ENCODE assay signal across 8 mouse cellular contexts in the genomic region with DNA sequence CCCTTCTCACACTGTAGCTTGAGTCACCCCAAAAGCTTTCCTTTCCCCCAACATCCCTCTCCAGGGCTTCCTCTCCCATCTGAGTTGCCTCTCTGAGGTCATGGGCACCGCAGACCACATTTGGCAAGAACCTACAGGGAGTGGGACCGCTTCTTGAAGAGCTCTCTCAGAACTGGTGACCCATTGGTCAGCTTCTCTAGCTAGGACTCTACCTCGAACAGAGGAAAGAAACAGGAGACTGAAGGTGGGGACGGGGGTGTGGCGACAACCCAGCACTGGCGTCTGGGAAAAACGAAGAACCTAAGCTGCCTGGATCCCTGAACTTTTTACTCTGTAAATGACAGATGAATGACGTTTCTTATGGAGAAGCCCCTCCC. TPM values are rescaled to one million over a fixed set of nuclear protein-coding genes. Genes with fewer than 3 reads are reported as not detected.
DNase-seq lines count a peak whose midpoint lies in the region; ATAC-seq and TF ChIP-seq lines count a peak whose summit lies in the region.

No protein-coding gene starts in this region.

- H3K4me1 ChIP-seq in lung, embryonic 15.5 days, result peaks cover 36% of the 10 kb centered on the region
- H3K4me1 ChIP-seq in lung, adult 2 months (ENCODE audit: control insufficient read depth, insufficient read depth, low read length), result peaks cover 12% of the 10 kb centered on the region
- H3K4me1 ChIP-seq in embryonic fibroblast, embryonic 13.5 days (ENCODE audit: control insufficient read depth, insufficient read depth, low read length), result peaks cover 12% of the 10 kb centered on the region; the same call in 1 of the 2 replicates
- peaks cover 17% of the 10 kb centered on the region for H3K4me1 ChIP-seq in limb, embryonic 14.5 days (ENCODE audit: control insufficient read depth, insufficient read depth, low read length)
- peaks cover 13% of the 10 kb centered on the region for H3K4me1 ChIP-seq in olfactory bulb, adult 2 months (ENCODE audit: control insufficient read depth, insufficient read depth, low read length)

- no peaks in the 10 kb centered on the region for H3K9me3 ChIP-seq in lung, embryonic 15.5 days
- H3K9me3 ChIP-seq in limb, embryonic 14.5 days (ENCODE audit: control insufficient read depth, low read length), result no peaks in the 10 kb centered on the region

- WGBS in lung, embryonic 15.5 days, result 7% methylated on average over 8 of the region's 8 CpGs
- 7% methylated on average over 8 of the region's 8 CpGs for WGBS in lung, adult 2 months
- 13% methylated on average over 8 of the region's 8 CpGs for WGBS in limb, embryonic 14.5 days
- 23% methylated on average over 8 of the region's 8 CpGs for WGBS in olfactory bulb, adult 2 months

- peak overlapping the region; percentile 22; the same call in 1 of the 2 replicates for H3K9ac ChIP-seq in lung, embryonic 15.5 days
- peak overlapping the region; percentile 32 for H3K9ac ChIP-seq in limb, embryonic 14.5 days (ENCODE audit: low read depth, low read length, severe bottlenecking)

- no peak for TF ChIP-seq CTCF in lung, adult 2 months (IDR thresholded peaks at IDR 0.05; ENCODE audit: insufficient read depth, low read length)
- no peak for TF ChIP-seq CTCF in embryonic fibroblast, embryonic 13.5 days (IDR thresholded peaks at IDR 0.05; ENCODE audit: borderline replicate concordance, insufficient read depth, low read length)
- no peak for TF ChIP-seq CTCF in olfactory bulb, adult 2 months (IDR thresholded peaks at IDR 0.05; ENCODE audit: insufficient read depth, low read depth, low read length)

- no peak for DNase-seq in lung, adult 2 months
- no peak for DNase-seq in limb, embryonic 14.5 days (ENCODE audit: low spot score)
- DNase-seq in layer of hippocampus, postnatal 10 days (ENCODE audit: low spot score in 2 of 2), result no peak
- DNase-seq in kidney, adult 18-20 months, result no peak
- DNase-seq in lung, postnatal 4 days, result no peak

- ATAC-seq in lung, embryonic 15.5 days (ENCODE audit: borderline replicate concordance, extremely low read depth, low FRiP score, low TSS enrichment), result no peak
- no peak for ATAC-seq in limb, embryonic 14.5 days (ENCODE audit: low FRiP score, low read depth)

- no peak; the same call in 1 of the 2 replicates for TF ChIP-seq POLR2A in lung, adult 2 months (IDR thresholded peaks at IDR 0.05; ENCODE audit: borderline replicate concordance, extremely low read depth, low read depth, low read length)
- 0 out of 2 replicates have a peak, but pooled peaks have one; percentile 8 for TF ChIP-seq POLR2A in embryonic fibroblast, embryonic 13.5 days (IDR thresholded peaks at IDR 0.05; ENCODE audit: low read depth, low read length)
- TF ChIP-seq POLR2A in limb, embryonic 14.5 days (IDR thresholded peaks at IDR 0.05; ENCODE audit: borderline replicate concordance, extremely low read depth, insufficient read depth, insufficient read length), result no peak
- TF ChIP-seq POLR2A in olfactory bulb, adult 2 months (IDR thresholded peaks at IDR 0.05; ENCODE audit: insufficient read depth, low read depth, low read length), result no peak

- H3K27me3 ChIP-seq in lung, embryonic 15.5 days, result no peaks in the 10 kb centered on the region
- H3K27me3 ChIP-seq in limb, embryonic 14.5 days (ENCODE audit: control insufficient read depth, insufficient read depth, low read length), result no peaks in the 10 kb centered on the region

- peak overlapping the region; percentile 70 for H3K4me2 ChIP-seq in lung, embryonic 15.5 days
- H3K4me2 ChIP-seq in limb, embryonic 14.5 days (replicated peaks; ENCODE audit: low read depth, low read length, severe bottlenecking), result peak overlapping the region; percentile 47

- peak overlapping the region; percentile 33 for H3K4me3 ChIP-seq in lung, embryonic 15.5 days
- H3K4me3 ChIP-seq in lung, adult 2 months (replicated peaks; ENCODE audit: extremely low read depth, low read depth, low read length), result no peak overlapping the region
- no peak overlapping the region for H3K4me3 ChIP-seq in embryonic fibroblast, embryonic 13.5 days (ENCODE audit: insufficient read depth, low read length)
- H3K4me3 ChIP-seq in limb, embryonic 14.5 days (replicated peaks; ENCODE audit: low read length), result peak overlapping the region; percentile 11; the same call in 1 of the 2 replicates
- no peak overlapping the region for H3K4me3 ChIP-seq in olfactory bulb, adult 2 months (ENCODE audit: insufficient read depth, low read depth, low read length)

- H3K27ac ChIP-seq in lung, embryonic 15.5 days, result peak overlapping the region; percentile 97
- H3K27ac ChIP-seq in embryonic fibroblast, embryonic 13.5 days (ENCODE audit: insufficient read depth, low read length), result peak overlapping the region; percentile 80
- no peak overlapping the region for H3K27ac ChIP-seq in limb, embryonic 14.5 days (replicated peaks; ENCODE audit: low read depth, low read length)
- 0 out of 2 replicates have a peak overlapping the region, but pooled peaks have one; percentile 39 for H3K27ac ChIP-seq in olfactory bulb, adult 2 months (ENCODE audit: insufficient read depth, low read depth, low read length)

- no peaks in the 10 kb centered on the region for H3K36me3 ChIP-seq in lung, embryonic 15.5 days
- H3K36me3 ChIP-seq in limb, embryonic 14.5 days (ENCODE audit: control insufficient read depth, insufficient read depth, low read length), result no peaks in the 10 kb centered on the region

RNA-seq across cellular contexts. Expression of a gene that starts 51.8 kb away (rescaled TPM):
- polyA plus RNA-seq in lung, embryonic 15.5 days (2015; fragmentation: Nextera tagmentation; extraction: Ambion mirVana), result 102 and 109 TPM in 2 replicates
- 18.7 and 19.7 TPM in 2 replicates for polyA plus RNA-seq in lung, adult 2 months (2012; rRNA removed)
- 18.0 and 28.1 TPM in 2 replicates for polyA plus RNA-seq in embryonic fibroblast, embryonic 13.5 days (2011; ENCODE audit: insufficient read length, low read depth, missing spikeins)
- 42.5 and 44.6 TPM in 2 replicates for polyA plus RNA-seq in limb, embryonic 14.5 days (2012; rRNA removed)
- 93.3 and 103 TPM in 2 replicates for polyA plus RNA-seq in limb, embryonic 14.5 days (2014; fragmentation: Nextera tagmentation; extraction: Ambion mirVana)
- polyA plus RNA-seq in olfactory bulb, adult 2 months (2012; ENCODE audit: insufficient read depth, insufficient read length, low replicate concordance, missing spikeins), result not detected in 2 replicates
- 10 to 100 TPM; 37.4 to 37.8 TPM for total RNA-seq in layer of hippocampus, postnatal 10 days (2021)

RNA-seq across cellular contexts. Expression of a gene that starts 58.2 kb away (rescaled TPM):
- 2.3 and 2.4 TPM in 2 replicates for polyA plus RNA-seq in lung, embryonic 15.5 days (2015; fragmentation: Nextera tagmentation; extraction: Ambion mirVana)
- polyA plus RNA-seq in lung, adult 2 months (2012; rRNA removed), result 23.6 and 33.3 TPM in 2 replicates
- polyA plus RNA-seq in embryonic fibroblast, embryonic 13.5 days (2011; ENCODE audit: insufficient read length, low read depth, missing spikeins), result 3.7 and 5.8 TPM in 2 replicates
- 5.2 and 5.7 TPM in 2 replicates for polyA plus RNA-seq in limb, embryonic 14.5 days (2012; rRNA removed)
- 1.7 and 1.8 TPM in 2 replicates for polyA plus RNA-seq in limb, embryonic 14.5 days (2014; fragmentation: Nextera tagmentation; extraction: Ambion mirVana)
- polyA plus RNA-seq in olfactory bulb, adult 2 months (2012; ENCODE audit: insufficient read depth, insufficient read length, low replicate concordance, missing spikeins), result not detected in 2 replicates
- total RNA-seq in layer of hippocampus, postnatal 10 days (2021), result 1 to 10 TPM; 8.3 to 8.7 TPM

Comparison
In these comparisons a context has a peak if more than half of its experiments do, and no peak if none do; other contexts are left out.
1. H3K4me3 ChIP-seq: peak in lung, embryonic 15.5 days (single experiment) and limb, embryonic 14.5 days (single experiment); none in lung, adult 2 months (single experiment), embryonic fibroblast, embryonic 13.5 days (single experiment) and olfactory bulb, adult 2 months (single experiment).